Mouse (Mus musculus): Measurements from ENCODE around the gene Kcnn4. TPM values are rescaled to one million over a fixed set of nuclear protein-coding genes. Genes with fewer than 3 reads are reported as not detected.

Gene Kcnn4
- polyA plus RNA-seq (2012; rRNA removed) = 7.3 and 10.2 TPM in 2 replicates

- no peak for DNase-seq (ENCODE audit: low read depth)
Measured at GRCm38 (mm10) chr7:24369731-24370541, at the start of gene Kcnn4. Kcnn4 (plus strand) TSS chr7:24370263.

DNA sequence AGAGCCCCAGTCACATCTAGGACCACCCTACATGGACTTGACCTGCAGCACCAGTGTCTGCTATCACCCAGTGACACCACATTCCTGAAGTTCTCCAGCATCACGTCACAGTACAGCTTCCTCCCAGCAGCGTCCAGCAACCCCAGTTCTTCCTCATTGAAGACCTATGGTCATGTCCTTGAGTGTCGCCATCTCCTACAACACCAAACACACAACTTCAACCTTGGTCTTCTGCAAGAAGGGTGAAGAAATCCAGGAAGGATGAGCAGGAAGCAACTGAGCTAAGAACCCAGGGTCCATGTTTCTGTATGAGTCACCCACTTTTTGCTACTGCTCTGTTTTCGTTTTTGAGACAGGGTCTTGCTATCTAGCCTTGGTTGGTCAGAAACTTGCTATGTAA lies 47.5 kb upstream of the Kcnn4 start:
- DNase-seq (ENCODE audit: low read depth) = no peak

GRCm38 (mm10) chr7:24325197-24325596 lies 44.9 kb upstream of the Kcnn4 start:
- DNase-seq (ENCODE audit: low read depth) = peak; percentile 66

DNA sequence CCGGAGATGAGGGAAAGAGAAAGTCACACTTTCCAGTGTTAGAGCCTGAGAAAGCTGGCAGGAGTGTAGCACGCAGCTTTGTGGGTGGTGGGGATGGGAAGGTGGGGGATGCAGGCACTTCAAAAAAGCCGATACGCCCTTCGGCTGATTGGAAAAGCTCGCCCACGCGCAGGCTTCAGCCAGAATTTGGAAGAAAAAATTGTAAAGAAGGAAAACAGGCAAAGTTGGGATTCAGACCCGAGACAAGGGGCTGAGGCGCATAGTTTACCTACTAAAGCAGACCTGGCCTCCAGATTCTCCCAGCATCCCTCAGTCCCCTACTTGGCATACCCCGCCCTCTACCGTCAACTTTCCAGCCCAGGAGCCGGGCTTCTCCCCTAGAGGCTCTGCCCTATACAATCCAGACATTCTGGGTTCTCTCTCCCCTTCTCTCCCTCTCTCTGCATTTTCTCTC lies 44.4 kb upstream of the Kcnn4 start:
- no peak for DNase-seq (ENCODE audit: low read depth)

DNA sequence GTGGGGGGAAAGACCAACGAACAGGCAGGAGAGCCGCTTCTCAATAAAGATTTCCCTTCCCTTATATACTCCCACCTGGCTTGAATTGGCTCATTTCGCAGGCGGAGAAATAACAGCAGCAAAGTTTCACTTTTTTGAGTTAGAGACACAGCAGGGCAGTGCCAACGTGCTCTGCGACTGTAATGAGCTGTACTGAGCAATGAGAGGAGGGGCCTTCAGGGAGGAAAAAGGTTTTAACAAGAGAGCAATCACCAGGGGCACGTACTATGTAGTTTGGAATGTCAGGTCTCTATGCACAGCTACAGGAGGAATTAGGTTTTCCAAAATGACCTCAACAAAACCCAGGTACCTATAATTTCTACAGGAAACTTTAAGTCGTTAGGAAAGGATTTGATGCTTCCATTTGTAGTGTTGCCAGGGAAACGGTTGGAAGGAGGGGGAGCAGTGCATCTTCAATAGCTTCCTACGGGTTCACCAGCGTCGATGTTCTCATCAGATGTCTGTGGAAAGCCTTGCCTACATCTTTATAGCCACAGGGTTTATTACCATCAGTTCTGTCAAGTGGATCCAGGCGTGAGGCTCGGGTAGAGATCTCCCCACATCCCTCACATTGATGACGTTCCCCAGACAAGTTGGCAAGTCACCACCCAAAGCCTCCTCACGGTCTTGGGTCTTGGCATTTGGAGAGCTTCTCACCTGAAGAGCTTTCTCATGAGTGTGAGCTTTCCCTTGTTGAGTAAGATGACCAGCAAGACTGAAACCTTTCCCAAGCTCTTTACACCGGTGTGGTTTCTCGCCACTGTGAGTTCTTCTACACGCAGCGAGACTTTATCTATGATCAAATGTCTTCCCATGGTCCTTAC lies 43.6 kb upstream of the Kcnn4 start:
- no peak for DNase-seq (ENCODE audit: low read depth)

- DNase-seq (ENCODE audit: low read depth) = peak; percentile 46
Measured at GRCm38 (mm10) chr7:24327281-24327975, 42.6 kb upstream of the Kcnn4 start.

GRCm38 (mm10) chr7:24333304-24333986 lies 36.6 kb upstream of the Kcnn4 start, which contains the start of gene Tescl:
Tescl (minus strand) TSS chr7:24333936.
- DNase-seq (ENCODE audit: low read depth) = no peak

- DNase-seq (ENCODE audit: low read depth) = no peak
Measured at GRCm38 (mm10) chr7:24335699-24336309, 34.3 kb upstream of the Kcnn4 start.

- DNase-seq (ENCODE audit: low read depth) = no peak
Measured at GRCm38 (mm10) chr7:24338241-24338640, 31.8 kb upstream of the Kcnn4 start.

DNA sequence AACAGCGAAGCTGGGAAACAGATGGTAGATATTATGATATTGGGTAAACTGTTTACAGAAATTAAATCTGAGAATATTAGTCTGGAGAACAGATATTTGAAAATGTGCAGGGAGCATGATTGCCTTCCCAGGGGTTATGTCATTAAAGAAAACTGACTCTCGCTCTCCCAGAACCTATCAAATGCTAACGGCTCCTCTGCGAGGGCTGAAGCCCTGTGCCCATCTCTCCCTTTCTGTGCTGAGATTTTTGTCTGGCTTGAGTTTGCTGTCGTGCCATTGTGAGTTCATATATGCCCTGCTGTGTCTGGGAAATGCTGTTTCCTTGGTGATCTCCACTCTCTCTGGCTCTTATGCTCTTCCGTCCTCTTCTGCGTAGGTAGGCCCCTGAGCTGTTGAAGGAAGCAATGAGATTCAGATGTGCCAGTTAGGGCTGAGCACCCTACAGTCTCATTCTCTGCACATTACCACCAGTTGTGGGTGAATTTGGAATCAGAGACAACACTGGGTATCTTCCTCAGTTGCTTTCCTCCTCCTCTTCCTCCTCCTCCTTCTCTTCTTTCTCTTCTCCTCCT lies 26.3 kb upstream of the Kcnn4 start:
- no peak for DNase-seq (ENCODE audit: low read depth)

DNA sequence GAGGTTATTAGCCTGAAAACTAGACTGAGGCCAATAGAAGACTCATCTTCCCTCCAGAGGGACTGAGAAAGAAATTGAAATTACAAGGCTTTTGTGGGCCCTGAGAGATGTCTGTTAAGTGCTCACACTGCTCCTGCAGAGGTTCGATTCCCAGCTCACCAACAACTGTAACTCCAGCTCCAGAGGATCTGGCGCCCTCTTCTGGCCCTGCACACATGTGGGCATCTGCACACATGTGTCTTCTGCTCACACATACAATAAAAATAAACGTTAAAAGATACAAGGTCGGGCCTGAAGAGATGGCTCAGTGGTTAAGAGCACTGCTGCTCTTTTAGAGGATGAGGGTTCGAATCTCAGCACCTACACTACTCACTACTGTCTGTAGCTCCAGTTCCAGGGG lies 23.6 kb upstream of the Kcnn4 start:
- DNase-seq (ENCODE audit: low read depth) = no peak

DNA sequence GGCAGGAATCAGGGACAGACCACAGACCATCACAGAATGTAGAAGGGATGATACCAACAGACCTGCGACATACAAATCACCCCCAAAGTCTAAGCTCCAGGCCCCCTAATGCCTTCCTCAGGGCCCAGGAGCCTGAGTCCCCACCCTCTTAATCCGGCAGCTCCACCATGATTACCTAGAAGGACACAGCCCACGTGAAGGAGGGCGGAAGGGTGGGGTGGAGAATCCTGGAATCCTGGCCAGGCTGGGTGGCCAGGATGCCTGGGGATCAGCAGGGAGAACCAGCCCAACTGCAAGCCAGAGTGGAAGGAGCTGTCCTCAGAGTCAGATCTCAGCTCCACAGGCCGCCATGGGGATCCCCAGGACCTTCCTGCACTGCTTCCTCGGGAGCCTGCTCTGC lies 21.2 kb upstream of the Kcnn4 start, which contains the start of gene Lypd5:
Gene Lypd5, plus strand, starts transcription at position 301 of the 400 bp plus-strand sequence.
- no peak for DNase-seq (ENCODE audit: low read depth)

GRCm38 (mm10) chr7:24355646-24356045 lies 14.4 kb upstream of the Kcnn4 start:
- DNase-seq (ENCODE audit: low read depth) = no peak

GRCm38 (mm10) chr7:24356081-24356480 lies 14.0 kb upstream of the Kcnn4 start:
- no peak for DNase-seq (ENCODE audit: low read depth)

DNA sequence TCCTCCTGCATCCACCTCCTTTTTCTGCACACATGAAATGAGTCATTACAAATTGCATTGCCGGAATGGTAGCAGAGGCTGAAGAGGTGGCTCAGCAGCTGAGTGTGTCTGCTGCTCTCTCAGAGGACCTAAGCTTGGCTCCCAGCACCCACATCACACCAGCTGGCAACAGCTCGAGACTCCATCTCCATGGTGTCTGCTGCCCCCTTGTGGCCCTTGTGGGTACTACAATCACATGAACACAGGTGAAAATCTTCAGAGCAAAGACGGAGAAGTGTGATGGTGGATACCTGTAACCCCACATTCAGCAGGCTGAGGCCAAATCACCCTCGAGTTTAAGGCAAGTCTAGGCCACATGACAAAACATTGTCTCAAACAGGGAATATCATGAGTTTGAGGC lies 12.2 kb upstream of the Kcnn4 start:
- DNase-seq (ENCODE audit: low read depth) = no peak

DNA sequence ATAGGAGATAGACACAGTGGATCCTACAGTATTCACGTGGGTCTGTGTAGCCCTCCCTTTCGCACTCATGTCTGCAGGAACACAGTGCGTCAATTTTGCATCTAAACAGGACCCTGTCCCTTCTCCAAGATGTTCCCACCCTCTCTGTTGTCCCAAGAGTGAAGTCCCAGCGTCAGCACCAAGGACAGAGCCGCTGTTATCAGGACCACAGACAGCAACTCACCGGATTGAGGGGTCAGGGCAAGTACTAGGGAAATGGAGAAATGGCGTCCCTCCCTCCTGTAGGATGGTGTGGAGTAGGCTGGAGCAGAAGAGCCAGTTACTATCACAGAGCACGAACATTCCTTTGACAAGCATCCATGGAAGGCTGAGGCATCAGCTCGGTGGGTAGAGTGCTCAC lies 10.8 kb upstream of the Kcnn4 start:
- no peak for DNase-seq (ENCODE audit: low read depth)

DNA sequence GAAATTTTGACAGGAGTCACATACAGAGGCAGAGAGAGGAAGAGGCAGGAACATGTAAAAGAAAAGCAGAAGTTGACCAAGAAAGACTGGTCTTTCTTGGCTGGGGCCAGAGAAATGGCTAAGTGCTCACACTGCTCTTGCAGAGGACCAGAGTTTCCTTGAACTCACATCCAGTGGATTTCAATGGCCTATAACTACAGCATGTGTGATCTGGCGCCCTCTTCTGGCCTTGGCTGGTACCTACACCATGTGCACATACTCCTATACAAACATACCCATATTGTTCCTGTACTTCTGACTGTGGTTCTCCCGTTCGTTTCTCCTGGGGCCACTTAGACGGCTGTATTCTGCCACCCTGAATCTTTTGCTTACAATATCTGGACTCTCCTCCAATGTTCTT lies 9.1 kb upstream of the Kcnn4 start:
- DNase-seq (ENCODE audit: low read depth) = no peak

DNA sequence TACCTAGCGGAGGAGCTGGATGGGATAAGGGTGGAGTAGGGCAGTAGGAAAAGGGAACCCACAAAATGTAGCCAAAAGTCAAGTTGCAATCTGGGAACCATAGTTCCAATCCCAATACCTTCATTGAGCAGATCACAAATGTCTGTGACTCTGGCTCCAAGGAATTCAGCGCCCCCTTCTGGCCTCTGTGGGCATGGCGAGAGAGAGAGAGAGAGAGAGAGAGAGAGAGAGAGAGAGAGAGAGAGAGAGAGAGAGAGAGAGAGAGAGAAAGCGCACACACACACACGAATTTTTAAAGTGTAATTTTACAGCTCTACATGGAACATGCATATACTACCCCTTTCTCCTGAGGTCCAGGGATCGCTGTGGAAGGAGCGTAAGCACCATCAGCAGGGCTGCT lies 6.8 kb upstream of the Kcnn4 start:
- no peak for DNase-seq (ENCODE audit: low read depth)

GRCm38 (mm10) chr7:24364827-24365226 lies 5.2 kb upstream of the Kcnn4 start:
- DNase-seq (ENCODE audit: low read depth) = no peak

DNA sequence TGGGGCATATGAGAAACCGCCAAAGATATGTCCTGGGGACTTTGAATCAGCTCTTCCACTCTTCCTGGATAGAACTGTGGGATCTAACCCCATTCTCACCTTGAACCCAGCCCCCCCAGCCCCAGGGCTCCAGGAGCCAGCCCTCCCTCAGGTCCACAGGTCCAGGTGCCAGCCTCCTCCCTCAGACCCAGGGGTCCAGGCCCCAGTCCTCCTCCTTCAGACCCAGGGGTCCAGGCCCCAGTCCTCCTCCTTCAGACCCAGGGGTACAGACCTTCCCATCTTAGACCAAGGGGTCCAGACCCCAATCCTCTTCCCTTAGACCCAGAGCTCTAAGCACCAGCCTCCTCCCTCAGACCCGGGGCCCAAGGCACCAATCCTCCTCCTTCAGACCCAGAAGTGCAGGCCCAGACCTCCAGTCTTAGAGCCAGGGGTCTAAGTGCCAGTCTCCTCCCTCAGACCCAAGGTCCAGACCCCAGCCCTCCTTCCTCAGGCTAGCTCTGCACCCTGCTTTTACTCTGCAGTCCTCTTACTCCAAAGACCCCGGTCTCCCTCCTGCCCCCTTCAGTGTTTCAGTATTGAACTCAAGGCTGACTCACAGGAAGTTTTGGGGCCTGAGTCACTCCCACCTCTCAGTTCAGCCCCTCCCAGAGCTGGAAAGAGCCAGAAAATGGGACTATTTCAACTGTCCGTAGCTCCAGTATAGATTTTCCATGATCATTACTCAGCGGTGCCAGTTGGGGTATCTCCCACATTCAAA lies 4.6 kb upstream of the Kcnn4 start:
- DNase-seq (ENCODE audit: low read depth) = no peak
